Mouse (Mus musculus) midbrain, embryonic 12.5 days (tissue): ENCODE data around the gene 1700030J22Rik. TPM values are rescaled to one million over a fixed set of nuclear protein-coding genes. Genes with fewer than 3 reads are reported as not detected.

Experiments
- ATAC-seq: fragments of 200-750 bp; cut with Nextera tagmentation; 2 replicates; pipeline ENCODE4 v1.8.0; 2017; ENCODE audit warnings: low read depth, moderate TSS enrichment, moderate library complexity; ENCODE audit not compliant: low FRiP score
- H3K27ac ChIP-seq: fragments of 300-500 bp; sonication (generic); replicated peaks from 2 replicates; pipeline ENCODE4 v1.5.1; 2016; ENCODE audit warnings: mild to moderate bottlenecking
- H3K27me3 ChIP-seq: fragments of 300-500 bp; sonication (generic); 2 replicates; pipeline ENCODE4 v1.6.1; 2016; ENCODE audit warnings: mild to moderate bottlenecking
- H3K36me3 ChIP-seq: fragments of 300-500 bp; sonication (generic); 2 replicates; pipeline ENCODE4 v1.6.1; 2016
- H3K4me1 ChIP-seq: fragments of 300-500 bp; sonication (generic); 2 replicates; pipeline ENCODE4 v1.6.1; 2016
- H3K4me2 ChIP-seq: fragments of 300-500 bp; sonication (generic); replicated peaks from 2 replicates; pipeline ENCODE4 v1.6.1; 2016; ENCODE audit warnings: mild to moderate bottlenecking, moderate library complexity
- H3K4me3 ChIP-seq: fragments of 300-500 bp; sonication (generic); 2 replicates; pipeline ENCODE4 v1.5.1; 2016; ENCODE audit warnings: mild to moderate bottlenecking
- H3K9ac ChIP-seq: fragments of 300-500 bp; sonication (generic); replicated peaks from 2 replicates; pipeline ENCODE4 v1.6.1; 2016; ENCODE audit warnings: mild to moderate bottlenecking, moderate library complexity
- H3K9me3 ChIP-seq: fragments of 300-500 bp; sonication (generic); 2 replicates; pipeline ENCODE4 v1.6.1; 2016; ENCODE audit warnings: mild to moderate bottlenecking
- WGBS: fragments of 180-500 bp; shearing (Covaris S2); methylation state at CpG from one replicate; pipeline ENCODE4 v1.1.7; 2016; 5-methylcytosine and 5-hydroxymethylcytosine counted together
- polyA plus RNA-seq: library from polyadenylated mRNA; unstranded; fragments of >200 nt; fragmentation: Nextera tagmentation; extraction: Ambion mirVana; gene quantifications from 2 replicates; pipeline ENCODE4 v1.2.1, GENCODE M21; 2016

The 1700030J22Rik gene
- polyA plus RNA-seq, 1 experiment from 2014 or later = 4.3 TPM

DNA sequence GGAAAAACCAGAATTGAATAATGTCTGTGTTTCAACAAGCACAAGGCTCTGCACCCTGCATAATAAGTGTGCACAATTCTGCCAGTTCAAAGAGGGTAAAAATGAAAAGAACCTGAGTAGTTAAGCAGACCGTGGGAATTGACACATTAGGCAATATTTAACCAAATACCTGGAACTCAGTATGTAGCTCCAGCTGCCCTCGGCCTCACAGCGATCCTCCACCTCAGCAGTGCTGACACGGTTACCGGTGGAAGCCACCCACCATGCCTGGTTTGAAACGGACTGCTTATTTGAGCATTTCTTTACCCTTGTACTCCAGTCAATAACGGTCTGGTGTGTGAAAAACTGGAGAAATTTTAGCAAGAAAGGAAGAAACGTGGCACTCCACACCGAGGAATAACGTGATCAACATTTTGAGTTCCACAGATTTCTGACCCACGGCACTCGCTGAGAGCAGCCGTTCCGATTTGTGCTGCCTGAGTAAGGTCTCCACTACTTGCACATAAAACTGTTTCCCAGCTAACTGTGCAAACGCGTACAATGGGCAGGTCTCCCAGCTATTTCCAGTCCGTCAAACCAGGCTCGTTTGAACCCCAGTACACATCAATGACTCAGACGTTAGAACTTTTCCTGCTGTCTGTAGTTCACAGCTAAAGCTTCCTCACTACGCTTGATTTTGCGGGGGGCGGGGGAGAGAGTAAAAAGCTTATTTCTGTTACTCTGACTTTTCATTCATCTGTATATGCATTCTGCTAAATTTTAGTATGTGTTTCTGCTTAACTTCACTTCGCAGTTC, 13.6 kb upstream of the 1700030J22Rik start:
- H3K4me1 ChIP-seq = peaks cover 11% of the 10 kb centered on the region
- H3K4me2 ChIP-seq = peak overlapping the region; percentile 86
- H3K4me3 ChIP-seq = peak overlapping the region; percentile 73
- peak overlapping the region; percentile 66 for H3K9ac ChIP-seq
- no peaks in the 10 kb centered on the region for H3K9me3 ChIP-seq
- WGBS = 12% methylated on average over 23 of the region's 23 CpGs
- peaks cover 4% of the 10 kb centered on the region; the same call in 1 of the 2 replicates for H3K36me3 ChIP-seq
- no peak for ATAC-seq
- H3K27ac ChIP-seq = no peak overlapping the region
- no peaks in the 10 kb centered on the region for H3K27me3 ChIP-seq

GRCm38 (mm10) chr8:116991241-116991640, 12.5 kb upstream of the 1700030J22Rik start:
- 70% methylated on average over 8 of the region's 8 CpGs for WGBS
- H3K27ac ChIP-seq = no peak overlapping the region
- no peak overlapping the region for H3K9ac ChIP-seq
- no peak for ATAC-seq
- no peak overlapping the region for H3K4me3 ChIP-seq
- H3K4me1 ChIP-seq = peaks cover 11% of the 10 kb centered on the region
- H3K9me3 ChIP-seq = no peaks in the 10 kb centered on the region
- no peak overlapping the region for H3K4me2 ChIP-seq
- H3K36me3 ChIP-seq = peaks cover 8% of the 10 kb centered on the region; the same call in 1 of the 2 replicates
- no peaks in the 10 kb centered on the region for H3K27me3 ChIP-seq

DNA sequence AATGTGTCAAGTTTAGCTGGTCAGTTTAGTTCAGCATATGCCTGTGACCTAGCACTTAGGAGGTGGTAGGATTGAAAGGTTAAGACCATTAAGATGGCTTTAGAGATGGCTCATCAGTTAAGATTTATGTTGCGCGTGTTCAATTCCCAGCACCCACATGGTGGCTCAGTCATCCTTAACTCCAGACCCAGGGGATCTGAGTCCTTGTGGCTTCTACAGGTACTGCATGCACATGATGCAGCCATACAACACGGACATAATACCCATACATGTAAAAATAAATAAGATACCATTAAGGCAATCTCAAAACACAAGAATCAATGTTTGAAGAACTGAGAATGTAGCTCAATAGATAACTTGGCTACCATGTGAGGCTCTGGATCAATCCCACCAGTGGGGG, 11.1 kb upstream of the 1700030J22Rik start:
- Histone ChIP-seq H3K9ac (no peak overlapping the region), H3K36me3 (peaks cover 17% of the 10 kb centered on the region; the same call in 1 of the 2 replicates), H3K4me3 (no peak overlapping the region), H3K27ac (no peak overlapping the region), H3K9me3 (no peaks in the 10 kb centered on the region), H3K4me1 (peaks cover 11% of the 10 kb centered on the region), H3K27me3 (no peaks in the 10 kb centered on the region), H3K4me2 (no peak overlapping the region)
- 96% methylated on average over 3 of the region's 3 CpGs for WGBS
- no peak for ATAC-seq

DNA sequence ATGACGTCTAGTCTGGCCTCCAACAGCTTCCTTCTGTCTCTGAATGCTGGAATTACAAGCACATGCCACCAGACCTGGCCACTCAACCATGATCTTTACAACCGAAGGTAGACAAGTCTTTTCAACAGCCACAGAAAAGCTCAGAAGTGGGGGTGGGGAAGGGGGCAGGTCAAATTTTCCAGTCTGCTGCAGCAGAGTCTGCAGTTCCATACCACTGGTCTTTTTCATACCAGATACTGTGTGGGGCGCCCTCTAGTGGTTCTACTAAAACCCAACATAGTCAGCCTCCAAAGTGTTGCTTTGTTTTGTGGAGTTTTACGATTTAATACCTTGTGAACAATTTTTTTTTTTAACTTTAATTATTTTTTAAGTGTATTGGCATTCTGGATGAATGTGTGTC, 1.4 kb upstream of the 1700030J22Rik start:
- no peak overlapping the region for H3K27ac ChIP-seq
- 0 out of 2 replicates have a peak overlapping the region, but pooled peaks have one; percentile 22 for H3K4me2 ChIP-seq
- no peaks in the 10 kb centered on the region for H3K27me3 ChIP-seq
- H3K9me3 ChIP-seq = no peaks in the 10 kb centered on the region
- WGBS = 21% methylated on average over 4 of the region's 4 CpGs
- H3K36me3 ChIP-seq = peaks cover 14% of the 10 kb centered on the region; the same call in 1 of the 2 replicates
- no peak overlapping the region for H3K4me3 ChIP-seq
- ATAC-seq = no peak
- no peak overlapping the region for H3K9ac ChIP-seq
- H3K4me1 ChIP-seq = peaks cover 5% of the 10 kb centered on the region; the same call in 1 of the 2 replicates

- no peaks in the 10 kb centered on the region for H3K27me3 ChIP-seq
- H3K9me3 ChIP-seq = no peaks in the 10 kb centered on the region
- H3K4me3 ChIP-seq = peak overlapping the region; percentile 85
- H3K9ac ChIP-seq = peak overlapping the region; percentile 59
- peaks cover 5% of the 10 kb centered on the region; the same call in 1 of the 2 replicates for H3K4me1 ChIP-seq
- H3K36me3 ChIP-seq = no peaks in the 10 kb centered on the region
- peak overlapping the region; percentile 60 for H3K4me2 ChIP-seq
- WGBS = 36% methylated on average over 8 of the region's 8 CpGs
- H3K27ac ChIP-seq = peak overlapping the region; percentile 36; the same call in 1 of the 2 replicates
- ATAC-seq = no peak
Measured at GRCm38 (mm10) chr8:116978052-116978451, 707 bp downstream of the 1700030J22Rik start.

- H3K27ac ChIP-seq = no peak overlapping the region
- no peaks in the 10 kb centered on the region for H3K27me3 ChIP-seq
- H3K9me3 ChIP-seq = no peaks in the 10 kb centered on the region
- no peak overlapping the region for H3K4me2 ChIP-seq
- peaks cover 5% of the 10 kb centered on the region; the same call in 1 of the 2 replicates for H3K4me1 ChIP-seq
- WGBS = 66% methylated on average over 5 of the region's 5 CpGs
- no peak overlapping the region for H3K4me3 ChIP-seq
- ATAC-seq = no peak
- no peak overlapping the region for H3K9ac ChIP-seq
- 0 out of 2 replicates have a peak, but pooled peaks cover 2% of the 10 kb centered on the region for H3K36me3 ChIP-seq
Measured at GRCm38 (mm10) chr8:116975606-116976005, 3.2 kb downstream of the 1700030J22Rik start.

DNA sequence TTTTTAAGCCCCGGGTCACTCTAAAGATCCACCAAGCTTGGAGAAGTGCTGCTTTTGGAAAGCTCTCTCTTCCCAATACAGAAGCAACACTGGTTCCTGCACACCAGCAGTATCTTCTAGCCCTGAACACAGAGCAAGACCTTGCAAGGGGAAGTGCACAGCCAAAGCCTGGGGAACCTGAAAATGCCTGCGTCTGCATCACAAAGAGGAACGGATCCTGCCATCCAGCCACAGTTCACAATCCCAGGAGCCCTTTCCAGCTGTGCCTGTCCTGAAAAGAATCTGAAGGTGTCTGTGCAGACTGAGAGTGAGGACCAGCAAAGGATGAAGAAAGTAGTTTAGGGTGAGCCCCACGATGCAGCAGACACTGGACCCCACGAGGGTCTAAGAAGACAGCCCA, 3.7 kb downstream of the 1700030J22Rik start:
- H3K4me3 ChIP-seq = no peak overlapping the region
- no peak overlapping the region for H3K9ac ChIP-seq
- peaks cover 5% of the 10 kb centered on the region; the same call in 1 of the 2 replicates for H3K4me1 ChIP-seq
- H3K27ac ChIP-seq = no peak overlapping the region
- no peak overlapping the region for H3K4me2 ChIP-seq
- H3K36me3 ChIP-seq = 0 out of 2 replicates have a peak, but pooled peaks cover 4% of the 10 kb centered on the region
- 31% methylated on average over 5 of the region's 5 CpGs for WGBS
- H3K9me3 ChIP-seq = no peaks in the 10 kb centered on the region
- ATAC-seq = no peak
- no peaks in the 10 kb centered on the region for H3K27me3 ChIP-seq

- Histone ChIP-seq H3K9me3 (no peaks in the 10 kb centered on the region), H3K27ac (no peak overlapping the region), H3K4me1 (no peaks in the 10 kb centered on the region), H3K4me3 (no peak overlapping the region), H3K36me3 (0 out of 2 replicates have a peak, but pooled peaks cover 4% of the 10 kb centered on the region), H3K27me3 (no peaks in the 10 kb centered on the region), H3K9ac (no peak overlapping the region), H3K4me2 (no peak overlapping the region)
- WGBS = 82% methylated on average over 6 of the region's 6 CpGs
- no peak for ATAC-seq
Measured at GRCm38 (mm10) chr8:116969531-116969930, 9.2 kb downstream of the 1700030J22Rik start.

- peaks cover 62% of the 10 kb centered on the region for H3K36me3 ChIP-seq
- H3K9me3 ChIP-seq = no peaks in the 10 kb centered on the region
- no peak overlapping the region for H3K27ac ChIP-seq
- no peaks in the 10 kb centered on the region for H3K27me3 ChIP-seq
- WGBS = 96% methylated on average over 9 of the region's 9 CpGs
- H3K4me2 ChIP-seq = no peak overlapping the region
- H3K9ac ChIP-seq = no peak overlapping the region
- H3K4me1 ChIP-seq = no peaks in the 10 kb centered on the region
- H3K4me3 ChIP-seq = no peak overlapping the region
- no peak for ATAC-seq
Measured at GRCm38 (mm10) chr8:116954415-116954814, 24.3 kb downstream of the 1700030J22Rik start.

- Histone ChIP-seq H3K4me3 (no peak overlapping the region), H3K27me3 (no peaks in the 10 kb centered on the region), H3K27ac (no peak overlapping the region), H3K4me1 (no peaks in the 10 kb centered on the region), H3K9me3 (no peaks in the 10 kb centered on the region), H3K36me3 (peaks cover 46% of the 10 kb centered on the region), H3K9ac (no peak overlapping the region), H3K4me2 (no peak overlapping the region)
- no peak for ATAC-seq
- WGBS = 94% methylated on average over 8 of the region's 8 CpGs
Measured at GRCm38 (mm10) chr8:116952428-116952827, 26.3 kb downstream of the 1700030J22Rik start.

GRCm38 (mm10) chr8:116951778-116952177, 27.0 kb downstream of the 1700030J22Rik start:
- Histone ChIP-seq H3K27ac (no peak overlapping the region), H3K9me3 (no peaks in the 10 kb centered on the region), H3K4me2 (no peak overlapping the region), H3K9ac (no peak overlapping the region), H3K4me3 (no peak overlapping the region), H3K27me3 (no peaks in the 10 kb centered on the region), H3K4me1 (no peaks in the 10 kb centered on the region), H3K36me3 (peaks cover 39% of the 10 kb centered on the region)
- no peak for ATAC-seq
- WGBS = 93% methylated on average over 2 of the region's 2 CpGs

DNA sequence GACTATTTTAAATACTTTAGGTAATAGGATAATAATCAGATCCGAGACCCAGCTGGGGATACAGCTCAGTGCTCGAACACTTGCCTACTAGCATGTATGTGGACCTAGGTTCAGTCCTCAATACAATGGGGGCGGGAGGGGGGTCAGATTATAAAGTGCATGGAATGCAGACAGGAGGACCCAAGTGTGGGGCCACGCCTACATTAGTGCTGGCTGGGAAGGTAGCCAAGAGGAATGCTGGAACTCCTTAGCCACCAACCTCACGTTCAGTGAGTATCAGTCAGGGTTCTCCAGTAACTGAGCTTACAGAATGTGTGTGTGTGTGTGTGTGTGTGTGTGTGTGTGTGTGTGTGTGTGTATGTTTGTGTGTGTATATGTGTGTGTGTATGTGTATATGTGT, 27.4 kb downstream of the 1700030J22Rik start:
- no peaks in the 10 kb centered on the region for H3K27me3 ChIP-seq
- H3K4me1 ChIP-seq = no peaks in the 10 kb centered on the region
- peaks cover 35% of the 10 kb centered on the region for H3K36me3 ChIP-seq
- H3K4me3 ChIP-seq = no peak overlapping the region
- no peak for ATAC-seq
- no peak overlapping the region for H3K4me2 ChIP-seq
- no peak overlapping the region for H3K9ac ChIP-seq
- H3K9me3 ChIP-seq = no peaks in the 10 kb centered on the region
- 85% methylated on average over 5 of the region's 5 CpGs for WGBS
- H3K27ac ChIP-seq = no peak overlapping the region
